Mouse (Mus musculus) olfactory bulb, adult 2 months (tissue): Measurements from ENCODE around the gene Foxa3.

Experiments used
- CTCF ChIP-seq: fragments of 200-500 bp; IDR thresholded peaks from 2 replicates; pipeline ENCODE4 v1.5.1; 2012; ENCODE audit warnings: low read depth, mild to moderate bottlenecking, low read length, moderate library complexity; ENCODE audit not compliant: insufficient read depth
- POLR2A ChIP-seq: fragments of 200-500 bp; IDR thresholded peaks from 2 replicates; pipeline ENCODE4 v1.6.1; 2012; ENCODE audit warnings: mild to moderate bottlenecking, low read depth, low read length, moderate library complexity; ENCODE audit not compliant: insufficient read depth

- TF ChIP-seq CTCF (no peak), POLR2A (no peak)
Observed at GRCm38 (mm10) chr7:19069500-19069899, 46.2 kb upstream of the Foxa3 start.
